Mouse (Mus musculus) G1E (cell line): ENCODE data around the gene Nln.

Experiments
- CTCF ChIP-seq: IDR thresholded peaks from 2 replicates; pipeline ENCODE4 v1.5.1; 2012; ENCODE audit warnings: low read depth, low read length, inconsistent platforms, mixed read lengths
- GATA1 ChIP-seq: IDR thresholded peaks from 2 replicates; pipeline ENCODE4 v1.6.1; 2012; ENCODE audit warnings: borderline replicate concordance, low read length, inconsistent platforms, mixed read lengths
- POLR2AphosphoS5 ChIP-seq: IDR thresholded peaks from 2 replicates; pipeline ENCODE4 v1.6.1; 2012; ENCODE audit warnings: low read depth, low read length, inconsistent platforms; ENCODE audit not compliant: insufficient replicate concordance

DNA sequence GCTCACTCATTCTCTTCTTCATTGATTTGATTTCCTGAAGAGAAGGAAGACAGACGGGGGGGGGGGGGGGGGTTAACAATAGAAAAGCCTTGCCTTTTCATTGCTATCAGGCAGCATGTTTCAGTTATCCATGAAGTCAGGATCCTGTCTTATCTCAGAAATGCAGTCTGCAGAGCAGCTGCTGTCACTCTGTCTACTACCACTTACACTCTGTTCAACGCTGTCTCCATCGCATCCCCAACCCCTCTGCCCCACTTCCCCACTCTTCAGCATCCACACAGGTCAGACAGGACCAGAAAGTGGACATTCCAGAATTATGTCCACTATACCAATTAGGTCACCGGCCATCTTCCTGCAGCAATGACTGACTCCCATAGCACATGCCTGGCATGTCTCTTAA, 49.9 kb downstream of the Nln start:
- no peak for TF ChIP-seq CTCF
- no peak for TF ChIP-seq POLR2AphosphoS5
- TF ChIP-seq GATA1 = no peak
